Mouse (Mus musculus): ENCODE measurements around the gene E2f8. TPM values are rescaled to one million over a fixed set of nuclear protein-coding genes. Genes with fewer than 3 reads are reported as not detected.

Gene E2f8
- polyA plus RNA-seq, 1 experiment from 2014 or later = 0.93 TPM

DNA sequence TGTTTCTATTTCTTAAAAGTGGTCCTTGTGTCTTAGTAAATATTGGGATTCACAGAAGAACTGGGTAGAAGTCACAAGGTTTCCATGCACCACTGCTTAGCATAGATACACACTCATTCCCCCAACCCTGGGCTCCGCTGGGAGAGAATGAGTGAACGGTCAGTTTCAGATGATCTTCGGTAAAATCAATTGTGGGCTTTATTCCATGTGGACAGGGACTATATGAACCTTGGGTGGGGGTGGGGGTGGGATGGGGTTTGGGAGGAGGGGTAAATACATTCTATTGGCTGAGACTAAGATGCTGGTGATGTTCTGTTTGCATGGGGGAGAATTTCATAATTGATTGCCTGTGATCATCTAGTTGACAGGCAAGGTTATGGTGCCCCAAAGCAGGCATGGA, 25.9 kb downstream of the E2f8 start:
- no peak for DNase-seq (ENCODE audit: low spot score)
- Histone ChIP-seq H3K4me1 (ENCODE audit: insufficient read depth, low read depth, low read length) (no peaks in the 10 kb centered on the region; the same call in 1 of the 2 replicates), H3K4me3 (ENCODE audit: low read depth, low read length) (no peak overlapping the region), H3K9ac (replicated peaks; ENCODE audit: low read depth) (no peak overlapping the region), H3K9me3 (ENCODE audit: low read length) (no peaks in the 10 kb centered on the region), H3K27me3 (replicated peaks; ENCODE audit: insufficient read depth, low read length) (no peaks in the 10 kb centered on the region), H3K36me3 (ENCODE audit: insufficient read depth, low read length) (no peaks in the 10 kb centered on the region), H3K4me2 (replicated peaks; ENCODE audit: low read depth, low read length) (no peak overlapping the region), H3K27ac (ENCODE audit: low read length) (no peak overlapping the region)
- TF ChIP-seq CTCF (IDR thresholded peaks at IDR 0.05) (no peak), EP300 (IDR thresholded peaks at IDR 0.05) (no peak)
- WGBS = 87% methylated on average over 3 of the region's 3 CpGs
- no peak for ATAC-seq

- Histone ChIP-seq H3K27ac (ENCODE audit: low read length) (no peak overlapping the region), H3K9ac (replicated peaks; ENCODE audit: low read depth) (no peak overlapping the region), H3K4me2 (replicated peaks; ENCODE audit: low read depth, low read length) (no peak overlapping the region), H3K9me3 (ENCODE audit: low read length) (no peaks in the 10 kb centered on the region), H3K36me3 (ENCODE audit: insufficient read depth, low read length) (no peaks in the 10 kb centered on the region), H3K4me3 (ENCODE audit: low read depth, low read length) (no peak overlapping the region), H3K4me1 (ENCODE audit: insufficient read depth, low read depth, low read length) (no peaks in the 10 kb centered on the region; the same call in 1 of the 2 replicates), H3K27me3 (replicated peaks; ENCODE audit: insufficient read depth, low read length) (no peaks in the 10 kb centered on the region)
- DNase-seq (ENCODE audit: low spot score) (no peak), ATAC-seq (no peak)
- WGBS = 79% methylated on average over 13 of the region's 13 CpGs
- TF ChIP-seq EP300 (IDR thresholded peaks at IDR 0.05) (no peak), CTCF (IDR thresholded peaks at IDR 0.05) (no peak)
Measured at GRCm38 (mm10) chr7:48853496-48853895, 27.9 kb downstream of the E2f8 start.

DNA sequence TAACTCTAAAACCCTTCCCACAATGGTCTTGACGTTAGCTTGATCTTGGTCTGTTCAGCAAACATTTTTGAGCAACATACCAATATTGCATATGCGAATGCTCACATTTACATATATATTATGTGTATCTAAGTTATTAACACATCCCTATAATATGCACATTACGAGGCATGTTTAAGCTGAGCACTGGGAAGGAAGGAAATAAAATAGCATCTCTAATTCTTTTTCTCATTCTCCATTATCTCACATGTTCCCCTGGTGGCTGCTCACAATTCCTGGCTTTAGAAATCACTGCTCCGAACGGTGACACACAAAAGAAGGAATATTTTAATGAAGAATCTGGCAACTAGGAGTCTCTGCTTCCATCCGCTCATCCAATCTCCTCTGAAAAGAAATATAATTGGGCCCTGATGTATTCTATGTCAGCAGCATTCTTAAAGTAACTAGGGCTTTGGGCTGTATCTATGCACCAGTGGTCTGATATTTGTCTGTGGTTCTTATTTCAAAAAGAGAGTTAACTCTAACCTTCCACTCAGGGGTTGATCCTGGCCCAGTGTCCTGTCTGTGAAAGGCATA, 29.8 kb downstream of the E2f8 start:
- WGBS = 82% methylated on average over 6 of the region's 6 CpGs
- no peak for DNase-seq (ENCODE audit: low spot score)
- Histone ChIP-seq H3K27me3 (replicated peaks; ENCODE audit: insufficient read depth, low read length) (no peaks in the 10 kb centered on the region), H3K9me3 (ENCODE audit: low read length) (no peaks in the 10 kb centered on the region), H3K9ac (replicated peaks; ENCODE audit: low read depth) (no peak overlapping the region), H3K36me3 (ENCODE audit: insufficient read depth, low read length) (no peaks in the 10 kb centered on the region), H3K4me3 (ENCODE audit: low read depth, low read length) (no peak overlapping the region), H3K4me2 (replicated peaks; ENCODE audit: low read depth, low read length) (no peak overlapping the region), H3K27ac (ENCODE audit: low read length) (no peak overlapping the region), H3K4me1 (ENCODE audit: insufficient read depth, low read depth, low read length) (no peaks in the 10 kb centered on the region)
- ATAC-seq = no peak
- TF ChIP-seq CTCF (IDR thresholded peaks at IDR 0.05) = no peak
- no peak for TF ChIP-seq EP300 (IDR thresholded peaks at IDR 0.05)

- H3K9ac ChIP-seq (replicated peaks; ENCODE audit: low read depth) = no peak within 1 kb of the TSS
Measured at GRCm38 (mm10) chr7:48847820-48848650, 33.4 kb downstream of the E2f8 start, which contains the start of gene Csrp3. TSS of gene Csrp3 (minus strand) at chr7:48848033.

DNA sequence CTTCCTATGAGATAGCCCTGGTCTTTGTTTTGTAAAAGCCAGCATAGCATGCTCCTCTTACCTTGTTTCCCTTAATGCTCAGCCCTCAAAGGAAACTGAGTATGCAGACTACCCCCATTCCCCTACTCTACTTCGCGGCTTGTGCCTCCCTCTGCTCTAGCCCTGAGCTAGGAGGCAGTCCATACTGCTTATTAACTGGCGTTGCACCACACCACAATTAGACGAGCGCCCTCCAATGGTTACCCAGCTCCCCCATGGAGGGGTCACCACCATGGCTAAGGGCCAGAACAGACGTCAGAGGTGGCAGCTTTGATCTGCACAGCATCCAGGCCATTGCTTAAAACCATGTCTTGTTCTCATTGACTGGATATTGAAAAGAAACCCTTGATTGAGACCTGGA, 34.6 kb downstream of the E2f8 start:
- TF ChIP-seq CTCF (IDR thresholded peaks at IDR 0.05) (no peak), EP300 (IDR thresholded peaks at IDR 0.05) (no peak)
- Histone ChIP-seq H3K9me3 (ENCODE audit: low read length) (no peaks in the 10 kb centered on the region), H3K36me3 (ENCODE audit: insufficient read depth, low read length) (no peaks in the 10 kb centered on the region), H3K4me3 (ENCODE audit: low read depth, low read length) (no peak overlapping the region), H3K27me3 (replicated peaks; ENCODE audit: insufficient read depth, low read length) (no peaks in the 10 kb centered on the region), H3K9ac (replicated peaks; ENCODE audit: low read depth) (no peak overlapping the region), H3K4me1 (ENCODE audit: insufficient read depth, low read depth, low read length) (no peaks in the 10 kb centered on the region), H3K4me2 (replicated peaks; ENCODE audit: low read depth, low read length) (no peak overlapping the region), H3K27ac (ENCODE audit: low read length) (no peak overlapping the region)
- DNase-seq (ENCODE audit: low spot score) = no peak
- 68% methylated on average over 6 of the region's 6 CpGs for WGBS
- no peak for ATAC-seq

More at GRCm38 (mm10) chr7:48847820-48848650, 33.4 kb downstream of the E2f8 start, which contains the start of gene Csrp3:
- Histone ChIP-seq H3K27ac (ENCODE audit: low read length) (no peak within 1 kb of the TSS), H3K9me3 (ENCODE audit: low read length) (no peaks in the 10 kb centered on the region), H3K4me2 (replicated peaks; ENCODE audit: low read depth, low read length) (no peak within 1 kb of the TSS), H3K36me3 (ENCODE audit: insufficient read depth, low read length) (no peaks in the 10 kb centered on the region), H3K4me3 (ENCODE audit: low read depth, low read length) (no peak within 1 kb of the TSS), H3K27me3 (replicated peaks; ENCODE audit: insufficient read depth, low read length) (no peaks in the 10 kb centered on the region), H3K4me1 (ENCODE audit: insufficient read depth, low read depth, low read length) (no peaks in the 10 kb centered on the region)
- no peak for DNase-seq (ENCODE audit: low spot score)
- no peak for ATAC-seq
- 57% methylated on average over 11 of the region's 11 CpGs for WGBS
- TF ChIP-seq CTCF (IDR thresholded peaks at IDR 0.05) = no peak
- no peak for TF ChIP-seq EP300 (IDR thresholded peaks at IDR 0.05)

- H3K9ac ChIP-seq (replicated peaks; ENCODE audit: low read depth) = no peak overlapping the region
- H3K27ac ChIP-seq (ENCODE audit: low read length) = no peak overlapping the region
- H3K4me3 ChIP-seq (ENCODE audit: low read depth, low read length) = no peak overlapping the region
- DNase-seq (ENCODE audit: low spot score) (peak; percentile 14), ATAC-seq (0 out of 2 replicates have a peak, but pooled peaks have one; percentile 14)
- no peaks in the 10 kb centered on the region for H3K9me3 ChIP-seq (ENCODE audit: low read length)
- 63% methylated on average over 12 of the region's 12 CpGs for WGBS
- TF ChIP-seq CTCF (IDR thresholded peaks at IDR 0.05) = no peak
- TF ChIP-seq EP300 (IDR thresholded peaks at IDR 0.05) = no peak
- H3K4me1 ChIP-seq (ENCODE audit: insufficient read depth, low read depth, low read length) = no peaks in the 10 kb centered on the region
- no peaks in the 10 kb centered on the region for H3K36me3 ChIP-seq (ENCODE audit: insufficient read depth, low read length)
- no peak overlapping the region for H3K4me2 ChIP-seq (replicated peaks; ENCODE audit: low read depth, low read length)
- H3K27me3 ChIP-seq (replicated peaks; ENCODE audit: insufficient read depth, low read length) = no peaks in the 10 kb centered on the region
Measured at GRCm38 (mm10) chr7:48845213-48845973, 36.0 kb downstream of the E2f8 start.

All from lung, postnatal 0 days (tissue).